Mouse (Mus musculus): ENCODE data around the gene Colgalt2. TPM values are rescaled to one million over a fixed set of nuclear protein-coding genes. Genes with fewer than 3 reads are reported as not detected.

Gene Colgalt2
- polyA plus RNA-seq, 1 experiment from 2014 or later = 0.37 TPM

Other genes with a start within 250 kb of the Colgalt2 start
- gene Tsen15, start 13.1 kb upstream of the Colgalt2 start, polyA plus RNA-seq (2015; fragmentation: Nextera tagmentation; extraction: Ambion mirVana) = 17.6 and 19.5 TPM in 2 replicates